Mouse (Mus musculus) MEL (cell line): Measurements from ENCODE around the gene Tnnc2.

Experiments used
- BHLHE40 ChIP-seq: IDR thresholded peaks from 2 replicates; pipeline ENCODE4 v1.6.1; 2012; ENCODE audit warnings: low read depth, mild to moderate bottlenecking, inconsistent platforms, low read length, improper control_type of control experiment, borderline replicate concordance
- CHD1 ChIP-seq: IDR thresholded peaks from 2 replicates; pipeline ENCODE4 v1.6.1; 2012; ENCODE audit warnings: low read depth, mild to moderate bottlenecking, inconsistent platforms, low read length, improper control_type of control experiment
- CTCF ChIP-seq, 3 experiments: IDR thresholded peaks in 2 of 3; conservative IDR thresholded peaks in 1 of 3; 2 replicates each; pipeline ENCODE4 v1.5.1; 2011 to 2012; ENCODE audit warnings: low read length in 3 of 3, low read depth in 2 of 3, mild to moderate bottlenecking in 2 of 3, improper control_type of control experiment in 1 of 3, inconsistent platforms in 1 of 3, mixed read lengths in 1 of 3, moderate library complexity in 1 of 3; ENCODE audit not compliant: control insufficient read depth in 1 of 3, insufficient read depth in 1 of 3, poor library complexity in 1 of 3, severe bottlenecking in 1 of 3
- E2F4 ChIP-seq: IDR thresholded peaks from 2 replicates; pipeline ENCODE4 v1.6.1; 2011; ENCODE audit warnings: low read depth, low read length, improper control_type of control experiment, borderline replicate concordance
- EP300 ChIP-seq, 2 experiments: IDR thresholded peaks; 2 replicates each; pipeline ENCODE4 v1.6.1; 2011; ENCODE audit warnings: improper control_type of control experiment in 2 of 2, low read length in 2 of 2, low read depth in 1 of 2, mild to moderate bottlenecking in 1 of 2
- MAFK ChIP-seq: IDR thresholded peaks from 2 replicates; pipeline ENCODE4 v1.6.1; 2011; ENCODE audit warnings: low read depth, mild to moderate bottlenecking, low read length, improper control_type of control experiment, borderline replicate concordance
- NELFE ChIP-seq: IDR thresholded peaks from 2 replicates; pipeline ENCODE4 v1.6.1; 2011; ENCODE audit warnings: low read depth, low read length, improper control_type of control experiment
- POLR2A ChIP-seq, 2 experiments: IDR thresholded peaks; 2 replicates each; pipeline ENCODE4 v1.6.1; 2011 to 2012; ENCODE audit warnings: low read length in 2 of 2, mild to moderate bottlenecking in 2 of 2, control low read depth in 1 of 2, improper control_type of control experiment in 1 of 2, low read depth in 1 of 2, moderate library complexity in 1 of 2; ENCODE audit not compliant: control insufficient read depth in 1 of 2, insufficient read depth in 1 of 2, poor library complexity in 1 of 2
- POLR2AphosphoS5 ChIP-seq: IDR thresholded peaks from 2 replicates; pipeline ENCODE4 v1.6.1; 2012; ENCODE audit warnings: low read depth, borderline replicate concordance, mild to moderate bottlenecking, inconsistent platforms, low read length, moderate library complexity, mixed read lengths
- SIN3A ChIP-seq: IDR thresholded peaks from 2 replicates; pipeline ENCODE4 v1.6.1; 2012; ENCODE audit warnings: low read length, improper control_type of control experiment, inconsistent platforms
- SMC3 ChIP-seq: IDR thresholded peaks from 2 replicates; pipeline ENCODE4 v1.6.1; 2011; ENCODE audit warnings: low read depth, low read length, improper control_type of control experiment
- ZNF384 ChIP-seq: IDR thresholded peaks from 2 replicates; pipeline ENCODE4 v1.6.1; 2012; ENCODE audit warnings: low read depth, mild to moderate bottlenecking, inconsistent platforms, low read length, improper control_type of control experiment

GRCm38 (mm10) chr2:164773229-164773988 is 6.4 kb downstream of the Tnnc2 start:
- TF ChIP-seq EP300 (IDR thresholded peaks at IDR 0.05; ENCODE audit: low read depth in 1 of 2, low read length in 2 of 2) (no peak), CHD1 (no peak), CTCF (IDR thresholded peaks at IDR 0.05 in 2 of 3, conservative IDR thresholded peaks at IDR 0.05 in 1 of 3; ENCODE audit: control insufficient read depth in 1 of 3, insufficient read depth in 1 of 3, low read depth in 2 of 3, low read length in 3 of 3, poor library complexity in 1 of 3, severe bottlenecking in 1 of 3) (no peak), ZNF384 (no peak), POLR2A (IDR thresholded peaks at IDR 0.05; ENCODE audit: control insufficient read depth in 1 of 2, insufficient read depth in 1 of 2, low read depth in 1 of 2, low read length in 2 of 2, poor library complexity in 1 of 2) (peak in 1 of 2 experiments; percentile 64; a peak in 2 of 4 replicates), NELFE (no peak), E2F4 (no peak), POLR2AphosphoS5 (no peak), SIN3A (no peak), MAFK (no peak), SMC3 (0 out of 2 replicates have a peak, but pooled peaks have one; percentile 5), BHLHE40 (no peak)
